20 mouse cellular contexts compared by ENCODE assay signal in the genomic region with DNA sequence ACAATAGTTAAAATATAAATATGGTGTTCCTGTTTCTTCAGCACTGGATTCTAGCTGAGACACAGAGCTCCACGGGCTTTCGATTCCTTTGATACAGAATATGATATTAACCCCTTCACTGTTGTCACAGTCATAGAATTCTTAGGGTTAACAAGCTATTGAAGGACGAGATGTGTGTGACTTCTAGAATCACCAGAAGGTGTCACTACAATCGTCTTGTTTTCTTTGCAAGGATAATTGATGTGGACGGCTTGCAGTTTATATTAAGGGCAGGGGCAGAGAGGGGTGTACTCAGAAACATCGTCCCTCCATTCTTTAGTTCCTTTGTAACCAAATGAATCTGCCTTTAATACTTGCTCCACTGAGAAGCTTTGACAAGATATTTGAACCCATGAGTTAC.
DNase-seq lines count a peak whose midpoint lies in the region; TF ChIP-seq lines count a peak whose summit lies in the region.
"Had no signal": no experiment of that assay in that cellular context is flagged by ENCODE, and none has a peak within 500 bp of the region (broad histone marks: within the 10 kb centered on the region; RNA-seq: fewer than 3 reads in every experiment).

No protein-coding gene starts in this region.

- no peak overlapping the region for H3K27ac ChIP-seq in left cerebral cortex, adult 2 months
- no peak overlapping the region for H3K27ac ChIP-seq in forebrain, embryonic 10.5 days
- H3K27ac ChIP-seq: hindbrain, embryonic 12.5 days; kidney, embryonic 15.5 days; neural tube, embryonic 13.5 days had no signal

- no peaks in the 10 kb centered on the region for H3K9me3 ChIP-seq in forebrain, embryonic 10.5 days
- H3K9me3 ChIP-seq: hindbrain, embryonic 12.5 days; kidney, embryonic 15.5 days; neural tube, embryonic 13.5 days had no signal

- intact Hi-C loops in left cerebral cortex, adult 2 months (cut with DNase I): no loop called here
- intact Hi-C loops in left cerebral cortex, postnatal 25 days (cut with DNase I): loop anchor here (5.0 kb wide), 2 partner anchors 173 to 357 kb away; no protein-coding TSS in a partner anchor

- no peaks in the 10 kb centered on the region for H3K4me1 ChIP-seq in forebrain, embryonic 10.5 days
- H3K4me1 ChIP-seq: hindbrain, embryonic 12.5 days; kidney, embryonic 15.5 days; neural tube, embryonic 13.5 days had no signal

- H3K27me3 ChIP-seq in forebrain, embryonic 10.5 days (ENCODE audit: poor library complexity, severe bottlenecking): no peaks in the 10 kb centered on the region
- H3K27me3 ChIP-seq: hindbrain, embryonic 12.5 days; kidney, embryonic 15.5 days; neural tube, embryonic 13.5 days had no signal

- no peak overlapping the region for H3K4me3 ChIP-seq in left cerebral cortex, adult 2 months
- no peak overlapping the region for H3K4me3 ChIP-seq in forebrain, embryonic 10.5 days
- H3K4me3 ChIP-seq: hindbrain, embryonic 12.5 days; kidney, embryonic 15.5 days; neural tube, embryonic 13.5 days had no signal

- WGBS in forebrain, embryonic 10.5 days: 49% methylated on average over 6 of the region's 6 CpGs

- DNase-seq in embryo, embryonic 10.5 days (ENCODE audit: low spot score): peak; percentile 7
- no peak for DNase-seq in embryo, embryonic 10 days (ENCODE audit: low spot score)
- DNase-seq in left cerebral cortex, adult 2 months (ENCODE audit: extremely low spot score in 1 of 2, low spot score in 2 of 2): no peak
- no peak for DNase-seq in left cerebral cortex, postnatal 25 days (ENCODE audit: low spot score in 2 of 2)
- peak; percentile 44 for DNase-seq in A20 (ENCODE audit: low read depth, low spot score)
- peak; percentile 1 for DNase-seq in brain, adult 2 months (ENCODE audit: low read depth, low spot score)
- DNase-seq in gastrocnemius, adult 18-20 months (ENCODE audit: low spot score): no peak
- no peak for DNase-seq in forebrain, embryonic 10.5 days (ENCODE audit: extremely low spot score, low spot score)
- DNase-seq: adrenal gland, postnatal 14 days; cerebellum, adult 18-20 months; cerebellum, postnatal 25 days; gastrocnemius, postnatal 25 days; left cerebral cortex, postnatal 4 days; liver; lung, adult 18-20 months; lung, postnatal 4 days; thymus, postnatal 36 days had no signal

- peak; percentile 12 for TF ChIP-seq CTCF in left cerebral cortex, adult 2 months (IDR thresholded peaks at IDR 0.05)

- no peaks in the 10 kb centered on the region for H3K36me3 ChIP-seq in forebrain, embryonic 10.5 days (replicated peaks)
- H3K36me3 ChIP-seq: hindbrain, embryonic 12.5 days; kidney, embryonic 15.5 days; neural tube, embryonic 13.5 days had no signal

Comparison
In these comparisons a context has a peak if more than half of its experiments do, and no peak if none do; other contexts are left out.
1. DNase-seq: peak in embryo, embryonic 10.5 days (single experiment), A20 (single experiment) and brain, adult 2 months (single experiment); none in embryo, embryonic 10 days (single experiment), left cerebral cortex, adult 2 months (0 of 2), left cerebral cortex, postnatal 25 days (0 of 2), gastrocnemius, adult 18-20 months (single experiment) and forebrain, embryonic 10.5 days (single experiment).